Mouse (Mus musculus) heart, adult 2 months (tissue): ENCODE results near the gene Cntnap5c.

Experiments
- CTCF ChIP-seq: fragments of 200-600 bp; IDR thresholded peaks from 2 replicates; pipeline ENCODE4 v1.8.1; 2022; ENCODE audit warnings: antibody characterized with exemption, mild to moderate bottlenecking, moderate library complexity
- POLR2A ChIP-seq: fragments of 200-500 bp; IDR thresholded peaks from 2 replicates; pipeline ENCODE4 v1.6.1; 2011; ENCODE audit warnings: mild to moderate bottlenecking, low read depth, low read length, control low read depth; ENCODE audit not compliant: insufficient read depth

- TF ChIP-seq CTCF = no peak
- no peak for TF ChIP-seq POLR2A
These were observed 18.9 kb downstream of the Cntnap5c start for GRCm38 (mm10) chr17:57788161-57788799.
